Mouse (Mus musculus) thymus, postnatal 25 days (tissue): Measurements from ENCODE around the gene Fam206a.

Source experiments
- DNase-seq: peaks from one replicate; pipeline ENCODE4 v3.0.0; 2022

Fam206a gene

GRCm38 (mm10) chr4:56845896-56846533 lies 43.9 kb downstream of the Fam206a start:
- no peak for DNase-seq

GRCm38 (mm10) chr4:56847400-56847799 lies 45.3 kb downstream of the Fam206a start:
- no peak for DNase-seq

GRCm38 (mm10) chr4:56848044-56848443 lies 45.9 kb downstream of the Fam206a start:
- DNase-seq, result no peak

GRCm38 (mm10) chr4:56850724-56851123 lies 48.6 kb downstream of the Fam206a start:
- no peak for DNase-seq

- no peak for DNase-seq
Observed at GRCm38 (mm10) chr4:56855935-56856334, 53.8 kb downstream of the Fam206a start.

- DNase-seq, result no peak
Observed at GRCm38 (mm10) chr4:56856371-56856949, 54.3 kb downstream of the Fam206a start.

GRCm38 (mm10) chr4:56858733-56859132 lies 56.6 kb downstream of the Fam206a start:
- DNase-seq, result no peak
